Mouse (Mus musculus) cerebellum, adult 11 months (tissue): ENCODE data around the gene Rab11fip3.
"Not testable (repeated sequence)": the region's sequence is repeated elsewhere in the genome, so short reads cannot be mapped to it uniquely, and the experiment has no call there.

Source experiments
- DNase-seq: peaks from one replicate; pipeline ENCODE4 v3.0.0; 2022

Rab11fip3 gene

DNA sequence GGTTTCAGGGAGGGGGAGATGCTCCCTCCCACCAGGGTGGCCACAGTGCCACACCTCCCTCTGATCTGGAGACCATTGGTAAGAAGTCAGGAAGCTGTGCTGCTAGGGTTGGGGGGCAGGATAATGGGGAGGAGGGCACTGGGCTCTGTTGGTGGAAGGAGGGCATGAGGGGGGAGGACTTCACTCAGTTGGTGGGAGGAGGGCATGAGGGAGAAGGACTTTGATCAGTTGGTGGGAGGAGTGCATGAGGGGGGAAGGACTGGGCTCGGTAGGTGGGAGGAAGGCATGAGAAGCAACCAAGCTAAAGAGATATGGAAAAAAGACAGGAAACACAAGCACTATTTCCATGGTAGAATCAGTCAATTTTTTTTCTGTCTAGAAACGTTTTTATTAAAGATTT lies 11.5 kb upstream of the Rab11fip3 start:
- DNase-seq: no peak

DNA sequence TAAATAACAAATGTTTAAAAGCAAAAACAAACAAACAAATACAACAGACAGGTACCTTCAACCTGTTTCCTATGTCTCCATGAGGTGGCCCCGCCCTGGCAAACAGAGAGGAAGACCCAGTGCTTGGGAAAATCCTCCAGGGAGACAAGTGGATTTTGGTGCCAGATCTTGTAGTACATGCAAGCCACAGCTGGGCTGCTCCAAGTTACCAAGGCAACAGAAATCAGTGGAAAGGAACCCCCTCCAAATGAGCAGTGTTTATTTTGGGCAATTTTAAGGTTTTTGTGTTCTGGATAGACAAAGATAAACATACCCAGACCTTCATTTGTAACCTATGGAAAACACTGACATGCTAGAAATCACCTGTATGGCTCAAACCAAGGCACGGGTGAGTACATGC lies 9.5 kb upstream of the Rab11fip3 start:
- no peak for DNase-seq

DNA sequence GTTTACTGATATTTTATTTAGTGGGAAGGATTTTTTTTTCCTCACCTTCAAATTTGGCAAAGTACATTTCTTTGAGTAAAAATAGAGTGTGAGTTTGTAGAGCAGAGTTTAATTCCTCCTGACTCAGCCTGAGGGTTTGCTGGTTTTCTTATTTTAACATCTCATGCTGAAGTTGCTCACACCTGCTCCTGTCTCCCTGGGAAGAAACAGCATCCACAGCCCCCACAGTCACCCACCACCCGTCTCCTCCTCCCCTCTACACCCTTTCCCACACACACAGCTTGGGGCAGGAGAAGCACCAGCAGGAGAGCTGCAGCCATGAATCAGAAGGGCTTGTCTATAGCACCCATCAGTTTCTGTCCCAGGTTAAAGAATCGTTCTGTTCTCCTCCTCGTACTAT lies 5.9 kb upstream of the Rab11fip3 start:
- no peak for DNase-seq

DNA sequence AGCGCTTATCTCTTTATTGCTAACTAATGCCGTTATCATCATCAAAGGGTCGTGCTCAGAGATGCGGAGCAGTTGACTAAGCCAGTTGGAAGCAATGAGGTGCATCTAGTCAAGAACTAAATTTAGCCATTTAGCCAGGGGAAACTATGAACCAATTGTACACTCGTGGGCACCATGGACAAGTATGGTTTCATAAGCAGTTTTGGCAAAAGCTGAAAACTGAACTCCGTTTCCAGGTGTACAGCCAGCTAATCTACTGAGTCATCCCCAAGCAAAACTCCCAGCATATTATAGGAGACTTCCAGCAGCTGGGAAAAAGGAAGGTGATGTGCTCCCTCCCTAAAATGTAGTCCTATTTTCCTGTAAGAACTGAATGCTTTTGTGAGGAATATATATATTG lies 781 bp upstream of the Rab11fip3 start:
- no peak for DNase-seq

DNA sequence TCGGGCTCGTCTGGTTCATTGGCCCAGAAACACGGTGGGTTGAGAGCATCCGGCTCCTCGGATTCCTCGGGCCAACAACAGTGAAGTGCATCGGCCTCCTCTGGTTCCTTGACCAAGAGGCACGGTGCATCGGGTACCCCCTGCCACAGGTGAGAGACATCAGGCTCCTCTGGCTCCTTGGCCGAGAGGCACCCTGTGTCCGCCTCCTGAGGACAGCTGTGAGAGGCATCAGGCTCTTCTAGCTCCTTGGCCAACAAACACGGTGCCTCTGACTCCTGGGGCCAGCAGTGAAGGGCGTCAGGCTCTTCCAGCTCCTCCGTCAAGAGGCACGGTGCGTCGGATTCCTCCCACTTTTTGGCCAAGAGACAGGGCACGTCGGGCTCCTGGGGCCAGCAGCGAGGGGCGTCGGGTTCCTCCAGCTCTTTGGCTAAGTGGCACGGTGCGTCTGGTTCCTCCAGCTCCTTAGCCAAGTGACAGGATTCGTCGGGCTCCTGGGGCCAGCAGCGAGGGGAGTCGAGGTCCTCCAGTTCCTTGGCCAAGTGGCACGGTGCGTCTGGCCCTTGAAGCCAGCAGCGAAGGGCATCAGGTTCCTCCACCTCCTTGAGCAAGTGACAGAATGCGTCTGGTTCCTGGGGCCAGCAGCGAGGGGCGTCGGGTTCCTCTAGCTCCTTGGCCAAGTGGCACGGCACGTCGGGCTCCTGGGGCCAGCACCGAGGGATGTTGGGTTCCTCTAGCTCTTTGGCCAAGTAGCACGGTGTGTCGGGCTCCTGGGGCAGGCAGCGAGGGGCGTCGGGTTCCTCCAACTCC lies 1.1 kb downstream of the Rab11fip3 start:
- peak; percentile 33 for DNase-seq

DNA sequence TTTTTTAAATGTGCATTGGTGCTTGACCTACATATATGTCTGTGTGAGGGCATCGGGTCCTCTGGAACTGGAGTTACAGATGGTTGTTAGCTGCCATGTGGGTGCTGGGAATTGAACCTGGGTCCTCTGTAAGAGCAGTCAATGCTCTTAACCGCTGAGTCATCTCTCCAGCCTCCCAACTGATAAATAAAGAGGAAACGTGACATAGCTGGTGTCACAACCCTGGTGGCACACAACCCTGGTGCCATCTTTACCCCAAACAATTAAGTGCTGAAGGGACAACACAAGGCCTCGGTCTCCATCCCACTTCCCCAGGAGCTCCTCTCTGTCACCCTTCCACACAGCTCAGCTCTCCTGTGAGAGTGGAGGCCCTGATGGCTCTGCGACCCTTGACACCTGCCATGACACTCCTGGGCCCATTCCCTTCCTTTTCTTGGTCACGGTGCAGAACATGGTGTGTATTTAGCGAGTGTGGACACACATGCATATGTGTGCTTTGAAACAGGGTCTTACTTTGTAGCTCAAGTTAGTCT lies 2.8 kb downstream of the Rab11fip3 start:
- DNase-seq: no peak

DNA sequence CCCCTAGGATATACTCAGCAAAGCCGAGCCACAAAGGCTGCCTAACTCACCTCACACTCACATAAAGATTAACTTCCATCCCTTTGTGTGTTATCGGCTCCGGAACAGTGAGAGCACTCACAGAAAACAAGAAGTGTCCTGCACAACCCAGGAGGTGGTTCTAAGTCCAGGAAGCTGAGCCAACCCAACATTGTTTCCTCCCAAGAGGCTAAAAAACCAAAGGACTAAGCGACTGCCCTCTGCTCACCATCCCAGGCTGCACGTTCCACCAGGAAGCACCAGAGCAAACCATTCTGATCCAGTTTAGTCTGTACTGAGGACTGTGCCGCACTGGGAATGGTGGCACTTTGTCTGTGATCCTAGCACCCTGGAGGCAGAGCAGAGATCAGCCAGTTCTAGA lies 4.4 kb downstream of the Rab11fip3 start:
- no peak for DNase-seq

DNA sequence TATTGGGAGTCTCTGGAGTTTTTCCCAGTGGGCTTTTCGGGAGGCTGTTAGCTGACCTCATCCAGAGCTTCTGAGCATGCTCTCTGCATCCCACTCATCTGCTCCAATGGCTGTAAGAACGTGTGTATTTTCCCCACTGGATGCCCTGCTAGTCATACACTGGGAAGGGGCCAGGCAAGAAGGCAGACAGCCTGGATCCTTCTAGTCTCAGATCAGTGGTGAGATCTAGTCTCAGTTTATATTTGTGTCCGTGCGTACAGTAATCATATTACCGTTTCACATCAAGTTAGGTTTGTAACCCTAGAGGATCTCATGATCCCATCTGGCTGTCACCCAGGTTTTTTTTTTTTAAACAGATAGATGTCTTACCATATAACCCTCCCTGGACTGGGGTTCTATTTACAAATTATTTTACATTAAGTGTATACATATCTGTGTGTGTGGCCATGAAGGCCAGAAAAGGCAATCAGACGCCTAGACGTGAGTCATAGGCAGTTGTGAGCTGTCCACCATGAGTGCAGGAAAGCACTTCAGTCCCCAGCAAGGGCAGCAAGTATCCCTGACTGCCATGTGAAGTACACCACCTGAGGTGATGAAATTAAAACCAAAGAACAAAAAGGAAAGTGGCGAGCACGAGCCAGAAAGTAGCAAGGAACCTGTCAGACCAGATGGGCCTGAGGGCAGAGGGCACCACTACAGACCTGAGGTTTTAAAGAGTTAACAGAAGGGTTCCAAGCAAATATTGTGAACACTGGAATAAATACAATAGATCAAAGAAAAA lies 11.4 kb downstream of the Rab11fip3 start:
- no peak for DNase-seq

DNA sequence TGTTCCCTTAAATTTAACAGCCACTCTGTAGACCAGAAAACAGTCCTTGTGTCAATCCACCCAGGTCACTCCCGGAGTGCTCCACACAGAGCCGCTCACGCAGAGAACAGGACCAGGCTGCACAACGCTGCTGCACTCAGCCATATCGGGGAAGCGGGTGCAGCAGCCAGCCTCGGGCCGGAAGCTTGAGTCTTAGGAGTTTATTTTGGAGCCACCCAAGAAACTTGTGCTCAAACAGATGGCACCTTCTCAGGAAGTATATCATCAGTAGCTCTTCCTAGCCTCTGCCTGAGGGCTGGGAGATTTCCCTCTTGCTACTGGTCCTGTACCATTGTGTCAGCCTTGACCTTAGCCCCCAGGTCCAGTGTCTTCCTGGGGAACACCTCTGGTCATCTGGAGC lies 12.1 kb downstream of the Rab11fip3 start:
- DNase-seq: no peak

DNA sequence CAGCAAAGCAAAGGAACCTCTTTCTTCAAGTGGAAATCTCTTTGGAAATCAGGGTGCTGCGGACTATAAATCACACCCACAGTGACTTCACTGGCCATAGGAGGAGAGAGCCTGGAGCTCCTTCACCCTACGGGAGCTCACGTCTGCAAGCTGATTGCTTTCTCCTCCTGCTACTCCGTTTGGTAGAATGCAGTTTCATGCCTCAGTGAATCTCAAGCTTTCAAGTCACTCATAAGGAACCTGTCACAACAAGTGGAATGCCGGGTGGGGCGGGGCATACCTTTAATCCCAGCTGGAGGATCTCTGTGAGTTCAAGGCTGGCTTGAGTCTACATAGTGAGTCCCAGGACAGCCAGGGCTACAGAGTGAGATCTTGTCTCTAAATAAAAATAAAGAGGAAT lies 14.2 kb downstream of the Rab11fip3 start:
- no peak for DNase-seq

DNA sequence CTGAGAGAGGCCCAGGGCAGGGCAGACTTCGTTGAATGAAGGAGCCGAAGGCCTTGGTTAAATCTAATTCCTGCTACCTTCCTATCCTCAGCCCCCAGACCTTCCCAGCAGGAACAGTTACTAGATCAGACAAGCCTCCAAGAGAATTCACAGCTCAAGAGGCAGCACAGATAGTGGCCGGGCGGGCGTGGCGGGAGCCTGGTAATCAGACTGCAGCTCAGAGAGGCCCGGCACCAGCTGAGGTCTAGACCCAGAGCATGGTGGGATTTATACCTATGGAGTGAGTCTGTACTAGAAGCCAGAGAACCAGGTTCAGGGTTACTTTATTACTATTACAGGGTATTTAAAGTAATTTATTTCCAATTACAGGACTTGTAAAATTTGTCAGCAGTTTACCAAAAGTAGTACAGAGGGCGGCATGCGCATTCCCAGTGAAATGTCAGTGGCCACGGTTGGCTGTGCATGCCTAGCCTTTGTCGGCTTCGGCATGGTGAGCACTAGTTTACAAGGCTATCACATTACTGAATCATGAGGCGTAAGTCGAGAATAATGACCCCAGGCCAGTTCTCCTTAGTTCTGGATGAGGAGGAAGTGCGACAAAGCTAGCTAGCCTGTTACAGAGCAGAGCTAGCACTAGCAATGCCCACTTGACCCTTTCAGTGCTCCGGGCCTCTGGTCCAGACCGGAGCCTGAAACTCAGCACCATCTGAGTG lies 15.1 kb downstream of the Rab11fip3 start:
- no peak for DNase-seq

DNA sequence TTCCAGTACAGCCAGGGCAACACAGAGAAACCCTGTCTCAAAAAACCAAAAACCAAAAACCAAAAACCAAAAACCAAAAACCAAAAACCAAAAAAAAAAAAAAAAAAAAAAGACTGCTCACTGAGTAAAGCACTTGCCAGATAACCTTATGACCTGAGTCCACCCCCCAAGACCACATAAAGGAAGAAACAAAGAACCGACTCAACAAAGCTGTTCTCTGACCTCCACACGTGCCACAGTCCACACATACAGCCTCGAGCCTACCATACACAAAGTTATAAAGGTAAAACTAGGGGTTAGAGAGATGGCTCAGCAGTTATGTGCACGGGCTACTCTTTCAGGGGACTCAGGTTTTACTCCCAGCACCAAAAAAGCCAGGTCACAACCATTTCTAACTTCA lies 16.6 kb downstream of the Rab11fip3 start:
- DNase-seq: no peak

DNA sequence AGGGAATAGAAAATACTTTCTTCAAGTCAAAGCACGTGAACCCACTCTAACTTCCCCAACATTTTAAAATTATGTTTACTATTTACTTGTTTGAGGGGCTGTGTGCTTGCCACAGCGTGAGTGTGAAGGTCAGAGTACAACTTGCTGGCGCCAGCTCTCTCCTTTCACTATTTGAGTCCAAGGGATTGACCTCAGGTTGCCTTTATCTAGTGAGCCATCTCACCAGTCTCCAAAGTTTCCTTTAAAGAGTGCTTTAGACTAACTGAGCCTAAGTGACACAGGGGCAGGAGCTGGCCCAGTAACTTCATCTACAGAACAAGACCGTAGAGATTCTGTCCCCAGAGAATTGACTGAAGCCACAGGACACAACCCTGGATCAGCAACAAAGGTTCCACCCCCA lies 17.3 kb downstream of the Rab11fip3 start:
- DNase-seq: no peak

DNA sequence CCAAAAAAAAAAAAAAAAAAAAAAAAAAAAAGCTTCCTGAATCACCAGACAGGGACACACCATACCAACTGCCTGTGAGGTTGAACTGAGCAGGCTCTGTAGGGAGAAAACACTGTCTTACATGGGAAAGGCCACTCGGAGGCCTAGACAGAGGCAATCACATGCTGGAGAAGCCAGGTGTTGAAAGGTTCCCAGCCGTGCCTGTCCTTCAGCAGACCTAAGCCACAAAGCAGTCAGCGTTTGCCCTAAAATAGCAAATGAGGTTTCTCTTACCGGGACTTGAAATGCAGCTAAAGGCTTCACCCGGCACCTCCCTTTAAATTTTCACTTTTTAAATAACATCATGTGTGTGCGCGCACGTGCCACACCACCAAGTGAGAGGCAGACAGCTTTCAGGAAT lies 21.2 kb downstream of the Rab11fip3 start:
- no peak for DNase-seq

DNA sequence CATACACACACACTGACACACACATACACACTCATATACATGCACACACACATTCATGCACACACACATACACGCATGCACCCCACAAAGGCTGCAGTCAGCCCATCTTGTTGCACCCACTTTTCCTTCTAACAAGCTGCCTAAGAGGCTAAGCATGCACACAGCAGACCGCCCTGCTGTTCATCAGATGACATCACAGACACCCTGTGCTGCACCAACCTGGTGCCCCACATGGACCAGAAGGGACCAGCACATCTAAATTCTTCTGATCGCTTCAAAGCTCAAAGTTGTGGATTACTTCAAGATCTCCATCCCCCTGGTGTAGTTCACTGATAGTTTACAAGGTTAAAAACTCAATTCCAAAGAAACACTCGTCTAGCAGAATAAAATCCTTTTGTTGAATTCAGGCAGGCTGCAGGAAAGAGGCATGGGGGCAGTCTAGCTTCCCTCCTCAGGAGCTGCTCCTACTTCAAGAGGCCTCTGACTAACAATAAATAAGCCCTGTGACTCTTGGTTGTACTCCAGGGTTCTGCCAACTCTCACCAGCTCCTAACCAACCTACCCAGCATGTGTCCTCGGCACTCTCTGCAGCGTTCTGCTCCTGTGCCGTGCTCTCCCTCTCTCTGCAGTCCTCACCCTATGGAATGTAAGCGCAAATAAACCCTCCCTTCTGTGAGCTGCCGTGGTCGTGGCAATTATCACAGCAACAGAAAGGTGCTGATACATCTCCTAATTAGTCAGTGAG lies 22.9 kb downstream of the Rab11fip3 start:
- peak; percentile 54 for DNase-seq

DNA sequence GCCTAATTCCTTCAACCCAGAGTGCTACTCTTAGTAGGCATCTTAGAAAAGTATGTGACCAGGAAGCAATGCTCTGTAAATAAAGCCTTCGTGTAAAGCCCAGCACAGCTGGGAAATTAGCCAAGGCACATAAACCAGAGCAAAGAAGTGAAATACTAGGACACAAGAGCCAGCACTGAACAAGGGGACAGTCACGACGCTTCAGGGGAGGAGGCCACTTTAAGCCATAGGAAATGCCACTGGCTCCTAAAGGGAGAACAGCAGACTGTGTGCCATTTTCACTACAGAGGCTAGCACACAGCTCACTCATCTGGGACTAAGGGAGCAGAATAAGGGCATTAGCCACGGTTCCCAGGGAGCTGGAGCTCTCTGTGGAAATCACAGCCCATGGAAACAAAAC lies 24.1 kb downstream of the Rab11fip3 start:
- DNase-seq: no peak

DNA sequence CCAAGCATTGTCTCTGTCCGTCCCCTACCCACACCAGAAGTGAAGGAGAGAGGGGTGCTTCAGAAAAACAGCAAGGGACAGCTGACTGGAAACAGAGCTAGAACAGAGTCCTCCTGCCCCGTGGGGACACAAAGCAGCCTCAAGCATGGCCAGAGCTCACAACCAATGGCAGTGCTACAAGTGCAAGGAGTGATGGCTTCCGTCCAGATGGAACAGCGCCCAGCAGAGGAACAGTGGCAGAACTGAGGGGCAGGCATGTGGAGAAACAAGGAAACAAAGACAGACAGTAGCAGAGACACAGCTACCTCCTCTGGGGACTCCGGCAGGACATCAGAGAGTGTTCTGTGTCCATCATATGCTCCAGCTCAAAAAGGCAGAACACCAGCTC lies 26.1 kb downstream of the Rab11fip3 start:
- peak; percentile 86 for DNase-seq

DNA sequence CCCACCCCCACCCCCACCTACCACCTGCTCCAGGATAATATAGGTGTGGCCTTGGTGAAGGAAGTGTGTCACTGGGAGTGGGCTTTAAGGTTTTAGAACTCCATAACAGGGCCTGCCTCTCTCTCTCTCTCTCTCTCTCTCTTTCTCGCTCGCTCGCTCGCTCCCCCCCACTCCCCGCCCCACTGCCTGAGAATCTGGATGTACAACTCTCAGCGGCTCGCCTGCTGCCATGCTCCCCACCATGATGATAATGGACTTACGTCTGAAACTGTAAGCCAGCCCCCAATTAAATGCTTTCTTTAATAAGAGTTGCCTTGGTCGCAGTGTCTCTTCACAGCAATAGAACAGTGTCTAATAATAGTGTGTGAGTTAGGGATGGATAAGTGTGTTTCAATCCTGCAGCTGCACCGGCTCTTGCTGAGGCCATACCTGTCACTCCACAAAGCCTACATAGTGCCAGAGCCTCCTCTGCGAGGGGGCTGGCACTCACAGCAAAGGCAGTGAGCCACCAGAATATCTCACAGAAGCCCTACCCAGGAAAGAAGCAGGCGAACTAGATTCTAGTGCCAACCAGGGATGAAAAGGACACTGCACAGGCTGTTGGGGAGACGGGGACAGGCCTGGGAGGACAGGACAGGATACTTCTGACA lies 26.6 kb downstream of the Rab11fip3 start:
- DNase-seq: peak; percentile 47

DNA sequence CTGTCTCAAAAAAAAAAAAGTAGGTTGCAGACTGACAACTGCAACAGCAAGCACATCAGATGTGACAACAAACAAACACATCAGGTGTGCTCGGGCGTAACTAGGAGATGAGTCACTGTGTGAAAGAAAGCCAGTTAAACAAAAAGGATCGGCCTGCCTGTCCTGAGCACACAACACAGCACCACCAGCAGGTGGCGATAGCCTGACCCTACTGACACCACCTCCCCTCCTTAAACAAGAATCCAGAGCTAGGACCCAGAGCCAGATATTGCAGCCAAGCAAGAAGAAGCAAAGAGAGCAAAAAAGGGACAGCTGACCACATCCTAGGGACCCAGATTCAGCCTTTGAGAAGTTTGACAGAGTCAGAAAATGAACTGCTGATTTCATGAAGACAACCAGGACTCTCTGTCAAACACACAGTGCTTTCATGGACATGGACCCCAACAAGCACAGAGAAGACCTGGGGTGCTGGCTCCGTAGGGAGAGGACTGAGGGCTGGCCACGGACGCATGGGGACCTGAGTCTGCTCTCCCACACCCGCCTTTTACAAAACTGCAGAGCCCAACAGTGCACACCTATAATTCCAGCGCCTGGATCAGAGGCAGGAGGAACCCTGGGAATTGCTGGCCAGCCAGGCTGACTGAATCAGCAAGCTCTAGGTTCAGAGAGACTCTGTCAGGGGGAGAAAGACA lies 28.1 kb downstream of the Rab11fip3 start:
- peak; percentile 66 for DNase-seq

DNA sequence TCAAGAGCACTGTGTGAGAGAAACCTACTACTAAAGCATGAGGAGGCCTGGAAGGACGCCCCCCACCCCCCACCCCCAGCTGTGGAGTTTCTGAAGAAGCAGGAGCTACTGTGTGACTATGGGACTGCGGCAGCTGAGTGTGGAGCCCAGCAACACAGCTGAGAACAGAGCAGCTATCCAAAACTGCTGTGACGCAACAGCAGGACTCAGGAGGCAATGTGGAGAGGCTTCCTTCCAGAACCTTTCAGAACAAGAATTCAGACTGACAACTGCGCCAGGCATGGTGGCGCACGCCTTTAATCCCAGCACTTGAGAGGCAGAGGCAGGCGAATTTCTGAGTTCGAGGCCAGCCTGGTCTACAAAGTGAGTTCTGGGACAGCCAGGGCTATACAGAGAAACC lies 28.6 kb downstream of the Rab11fip3 start:
- DNase-seq: not testable (repeated sequence)

DNA sequence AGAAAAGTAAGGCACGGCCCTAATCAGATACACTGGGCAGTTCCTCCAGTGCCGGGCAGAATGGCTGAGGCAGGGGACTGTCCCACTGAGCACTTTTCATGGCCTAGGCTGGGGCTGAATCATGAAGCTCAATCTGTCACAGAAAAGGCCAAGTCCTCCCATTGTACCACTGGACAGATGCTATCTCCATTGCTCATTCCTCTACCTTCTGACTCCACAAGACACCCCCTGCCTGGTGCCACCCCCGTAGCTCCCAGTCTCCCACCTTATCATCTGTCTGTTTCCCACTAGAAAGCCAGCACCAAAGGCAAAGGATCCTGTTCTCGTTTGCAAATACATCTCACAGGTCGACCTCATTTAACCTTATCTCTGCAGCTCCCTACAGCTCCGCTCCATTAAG lies 37.3 kb downstream of the Rab11fip3 start:
- DNase-seq: no peak

DNA sequence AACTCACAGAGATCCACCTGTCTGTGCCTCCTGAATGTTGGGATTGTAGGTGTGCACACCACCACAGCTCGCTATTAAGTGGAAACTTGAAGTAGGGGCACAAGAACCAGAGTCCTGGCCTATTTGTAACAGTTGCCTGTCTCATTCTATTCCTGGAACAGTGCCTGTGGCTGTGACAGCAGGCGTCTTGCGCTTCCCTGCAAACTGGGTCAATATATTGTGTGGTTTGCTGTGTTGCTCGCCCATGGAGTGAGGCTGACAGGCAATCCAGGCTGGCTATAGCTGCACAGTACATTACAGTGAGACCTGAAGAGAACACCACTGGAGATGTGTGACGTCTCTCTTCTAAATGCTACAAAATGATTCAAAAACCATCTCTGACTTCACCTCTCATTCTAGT lies 37.8 kb downstream of the Rab11fip3 start:
- peak; percentile 75 for DNase-seq
